Mouse (Mus musculus): ENCODE measurements around the gene Ppp6r1. TPM values are rescaled to one million over a fixed set of nuclear protein-coding genes. Genes with fewer than 3 reads are reported as not detected.

Gene Ppp6r1
- total and polyA plus RNA-seq, 3 experiments: 89.5 to 167 TPM; not detected in 1

DNA sequence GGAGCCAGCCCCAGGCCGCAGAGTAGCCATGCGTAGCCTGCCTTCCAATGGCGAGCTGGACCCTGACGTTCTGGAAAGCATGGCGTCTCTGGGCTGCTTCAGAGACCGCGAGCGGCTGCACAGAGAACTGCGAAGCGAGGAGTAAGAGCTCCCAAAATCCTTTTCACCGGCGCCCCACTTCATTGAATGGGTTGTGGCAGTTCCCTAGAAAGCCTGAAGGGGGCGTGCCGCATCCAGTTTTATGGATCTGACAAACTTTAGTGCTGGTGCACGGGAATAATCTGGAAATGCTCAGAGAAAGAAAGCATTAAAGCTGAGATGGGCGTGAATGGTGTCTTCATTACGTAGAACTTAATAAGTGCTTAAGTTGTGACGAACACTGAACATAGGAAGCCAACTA lies 46.3 kb upstream of the Ppp6r1 start:
- DNase-seq (ENCODE audit: low read depth, low spot score): peak; percentile 78
- no peak overlapping the region for H3K27ac ChIP-seq (ENCODE audit: control insufficient read depth, low read depth, low read length)

DNA sequence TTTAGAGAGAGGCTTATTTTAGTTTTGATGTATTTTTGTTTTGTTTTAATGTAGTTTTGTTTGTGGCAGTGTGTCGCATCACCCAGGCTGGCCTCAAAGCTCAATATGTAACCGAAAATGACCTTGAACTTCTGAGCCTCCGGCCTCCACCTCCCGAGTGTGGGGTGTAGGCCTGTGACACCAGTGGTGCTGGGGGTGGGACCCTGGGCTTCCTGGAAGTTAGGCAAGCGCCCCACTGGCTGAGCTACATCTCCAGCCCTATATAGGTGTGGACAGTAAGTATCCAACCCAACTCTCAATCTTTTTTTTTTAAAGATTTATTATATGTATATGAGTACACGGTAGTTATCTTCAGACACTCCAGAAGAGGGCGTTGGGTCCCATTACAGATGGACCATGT lies 44.4 kb upstream of the Ppp6r1 start:
- Histone ChIP-seq H3K27ac (ENCODE audit: control insufficient read depth, low read depth, low read length) (no peak overlapping the region), H3K79me2 (ENCODE audit: control insufficient read depth, insufficient read depth, low read length, poor library complexity) (no peaks in the 10 kb centered on the region), H3K27me3 (ENCODE audit: control insufficient read depth in 1 of 2, insufficient read depth in 2 of 2, low read length in 2 of 2) (peaks cover 3 to 11% of the 10 kb centered on the region in 2 experiments), H3K36me3 (ENCODE audit: control insufficient read depth in 1 of 2, insufficient read depth in 2 of 2, low read length in 2 of 2) (no peaks in the 10 kb centered on the region), H3K4me3 (ENCODE audit: control insufficient read depth in 1 of 2, insufficient read depth in 1 of 2, low read depth in 2 of 2, low read length in 2 of 2) (no peak overlapping the region), H3K9ac (ENCODE audit: control insufficient read depth, low read depth, low read length, poor library complexity, severe bottlenecking) (no peak overlapping the region), H3K9me3 (replicated peaks; ENCODE audit: insufficient read depth, low read length) (no peaks in the 10 kb centered on the region), H3K4me1 (ENCODE audit: control insufficient read depth in 1 of 2, insufficient read depth in 2 of 2, low read length in 2 of 2) (no peaks in the 10 kb centered on the region)
- TF ChIP-seq SMC3 (IDR thresholded peaks at IDR 0.05; ENCODE audit: low read depth, low read length): peak; percentile 16; the same call in 1 of the 2 replicates
- TF ChIP-seq ZKSCAN1 (IDR thresholded peaks at IDR 0.05; ENCODE audit: low read depth, low read length): no peak
- TF ChIP-seq CHD2 (IDR thresholded peaks at IDR 0.05; ENCODE audit: low read length): no peak
- no peak for TF ChIP-seq ZMIZ1 (IDR thresholded peaks at IDR 0.05; ENCODE audit: low read depth, low read length)
- TF ChIP-seq ZNF384 (IDR thresholded peaks at IDR 0.05; ENCODE audit: low read depth, low read length): no peak
- DNase-seq (ENCODE audit: low read depth, low spot score): no peak

More for the DNA sequence above, 46.3 kb upstream of the Ppp6r1 start:
- peak overlapping the region in 1 of 2 experiments; percentile 33; a peak in 2 of 4 replicates for H3K4me3 ChIP-seq (ENCODE audit: control insufficient read depth in 1 of 2, insufficient read depth in 1 of 2, low read depth in 2 of 2, low read length in 2 of 2)
- no peak; the same call in 1 of the 2 replicates for TF ChIP-seq MAX (IDR thresholded peaks at IDR 0.05; ENCODE audit: low read length)
- TF ChIP-seq MAZ (IDR thresholded peaks at IDR 0.05; ENCODE audit: low read depth, low read length): no peak
- TF ChIP-seq POLR2AphosphoS5 (IDR thresholded peaks at IDR 0.05; ENCODE audit: borderline replicate concordance, low read depth, low read length): no peak
- no peak for TF ChIP-seq ELF1 (IDR thresholded peaks at IDR 0.05; ENCODE audit: low read depth, low read length)
- TF ChIP-seq KAT2A (conservative IDR thresholded peaks at IDR 0.05; ENCODE audit: low read depth, low read length): no peak
- no peak for TF ChIP-seq UBTF (IDR thresholded peaks at IDR 0.05; ENCODE audit: borderline replicate concordance, insufficient read depth, low read depth, low read length)
- TF ChIP-seq SIN3A (IDR thresholded peaks at IDR 0.05; ENCODE audit: low read length): peak; percentile 32; the same call in 1 of the 2 replicates
- TF ChIP-seq ZC3H11A (IDR thresholded peaks at IDR 0.05; ENCODE audit: low read depth, low read length): peak; percentile 84
- TF ChIP-seq ETS1 (IDR thresholded peaks at IDR 0.05; ENCODE audit: low read depth, low read length): no peak
- TF ChIP-seq CTCF (IDR thresholded peaks at IDR 0.05 in 2 of 3, conservative IDR thresholded peaks at IDR 0.05 in 1 of 3; ENCODE audit: control insufficient read depth in 1 of 3, insufficient read depth in 1 of 3, low read depth in 2 of 3, low read length in 3 of 3, poor library complexity in 1 of 3, severe bottlenecking in 1 of 3): peak; percentile 77 to 92 (median 84)
- TF ChIP-seq USF1 (IDR thresholded peaks at IDR 0.05; ENCODE audit: low read depth, low read length): no peak
- TF ChIP-seq RAD21 (IDR thresholded peaks at IDR 0.05; ENCODE audit: low read depth, low read length): peak; percentile 89
- TF ChIP-seq MEF2A (IDR thresholded peaks at IDR 0.05; ENCODE audit: extremely low read depth, insufficient replicate concordance, low read depth, low read length, poor library complexity, severe bottlenecking): no peak
- TF ChIP-seq HCFC1 (IDR thresholded peaks at IDR 0.05; ENCODE audit: low read depth, low read length): peak; percentile 46; the same call in 1 of the 2 replicates
- TF ChIP-seq MAFK (IDR thresholded peaks at IDR 0.05; ENCODE audit: borderline replicate concordance, low read depth, low read length): no peak
- no peak for TF ChIP-seq MXI1 (IDR thresholded peaks at IDR 0.05; ENCODE audit: low read depth, low read length)
- no peak for TF ChIP-seq TCF12 (IDR thresholded peaks at IDR 0.05; ENCODE audit: low read depth, low read length)
- TF ChIP-seq CHD1 (IDR thresholded peaks at IDR 0.05; ENCODE audit: low read depth, low read length): no peak
- no peak for TF ChIP-seq MYB (IDR thresholded peaks at IDR 0.05; ENCODE audit: low read depth, low read length)
- no peak for TF ChIP-seq E2F4 (IDR thresholded peaks at IDR 0.05; ENCODE audit: borderline replicate concordance, low read depth, low read length)
- TF ChIP-seq RCOR1 (IDR thresholded peaks at IDR 0.05; ENCODE audit: low read depth, low read length): no peak
- no peak for TF ChIP-seq ZMIZ1 (IDR thresholded peaks at IDR 0.05; ENCODE audit: low read depth, low read length)
- no peak for TF ChIP-seq MYC (IDR thresholded peaks at IDR 0.05; ENCODE audit: low read depth, low read length)
- TF ChIP-seq NRF1 (IDR thresholded peaks at IDR 0.05; ENCODE audit: insufficient read depth, low read depth, low read length, poor library complexity, severe bottlenecking): no peak
- peak; percentile 84 for TF ChIP-seq SMC3 (IDR thresholded peaks at IDR 0.05; ENCODE audit: low read depth, low read length)
- TF ChIP-seq ZNF384 (IDR thresholded peaks at IDR 0.05; ENCODE audit: low read depth, low read length): no peak
- TF ChIP-seq JUND (IDR thresholded peaks at IDR 0.05; ENCODE audit: low read depth, low read length): no peak
- TF ChIP-seq BHLHE40 (IDR thresholded peaks at IDR 0.05; ENCODE audit: borderline replicate concordance, low read depth, low read length): peak; percentile 29; the same call in 1 of the 2 replicates
- TF ChIP-seq GATA1 (IDR thresholded peaks at IDR 0.05; ENCODE audit: low read depth, low read length): no peak
- TF ChIP-seq EP300 (IDR thresholded peaks at IDR 0.05; ENCODE audit: low read depth in 1 of 2, low read length in 2 of 2): no peak
- no peak for TF ChIP-seq TAL1 (IDR thresholded peaks at IDR 0.05; ENCODE audit: low read length)
- TF ChIP-seq TBP (IDR thresholded peaks at IDR 0.05; ENCODE audit: low read depth, low read length): peak; percentile 81
- no peak for TF ChIP-seq POLR2A (IDR thresholded peaks at IDR 0.05; ENCODE audit: control insufficient read depth in 1 of 2, insufficient read depth in 1 of 2, low read depth in 1 of 2, low read length in 2 of 2, poor library complexity in 1 of 2)
- TF ChIP-seq ZKSCAN1 (IDR thresholded peaks at IDR 0.05; ENCODE audit: low read depth, low read length): no peak
- TF ChIP-seq POLR2AphosphoS2 (IDR thresholded peaks at IDR 0.05; ENCODE audit: low read length): no peak
- no peaks in the 10 kb centered on the region for H3K79me2 ChIP-seq (ENCODE audit: control insufficient read depth, insufficient read depth, low read length, poor library complexity)
- peaks cover 0 to 3% of the 10 kb centered on the region in 2 experiments; a peak in 2 of 4 replicates for H3K27me3 ChIP-seq (ENCODE audit: control insufficient read depth in 1 of 2, insufficient read depth in 2 of 2, low read length in 2 of 2)
- no peaks in the 10 kb centered on the region for H3K36me3 ChIP-seq (ENCODE audit: control insufficient read depth in 1 of 2, insufficient read depth in 2 of 2, low read length in 2 of 2)
- H3K4me1 ChIP-seq (ENCODE audit: control insufficient read depth in 1 of 2, insufficient read depth in 2 of 2, low read length in 2 of 2): no peaks in the 10 kb centered on the region
- H3K9ac ChIP-seq (ENCODE audit: control insufficient read depth, low read depth, low read length, poor library complexity, severe bottlenecking): peak overlapping the region; percentile 64
- no peaks in the 10 kb centered on the region for H3K9me3 ChIP-seq (replicated peaks; ENCODE audit: insufficient read depth, low read length)

Data from MEL (cell line).